Mouse (Mus musculus) lung, postnatal 0 days (tissue): ENCODE results near the gene Rnf169. TPM values are rescaled to one million over a fixed set of nuclear protein-coding genes. Genes with fewer than 3 reads are reported as not detected.

Experiments used
- ATAC-seq: fragments of 200-750 bp; cut with Nextera tagmentation; 2 replicates; pipeline ENCODE4 v1.8.0; 2017; ENCODE audit warnings: moderate library complexity
- DNase-seq: peaks from one replicate; pipeline ENCODE4 v3.0.0-alpha.2; 2016; ENCODE audit warnings: low spot score
- H3K27ac ChIP-seq: fragments of 300-500 bp; sonication (generic); 2 replicates; pipeline ENCODE4 v1.5.1; 2014; ENCODE audit warnings: antibody characterized with exemption, mild to moderate bottlenecking, low read length, mixed read lengths
- H3K27me3 ChIP-seq: fragments of 300-500 bp; sonication (generic); replicated peaks from 2 replicates; pipeline ENCODE4 v1.6.1; 2014; ENCODE audit warnings: low read length, mixed read lengths; ENCODE audit not compliant: insufficient read depth
- H3K36me3 ChIP-seq: fragments of 300-500 bp; sonication (generic); 2 replicates; pipeline ENCODE4 v1.6.1; 2014; ENCODE audit warnings: low read length, mixed read lengths; ENCODE audit not compliant: insufficient read depth
- H3K4me1 ChIP-seq: fragments of 300-500 bp; sonication (generic); 2 replicates; pipeline ENCODE4 v1.6.1; 2014; ENCODE audit warnings: antibody characterized with exemption, low read depth, low read length, mixed read lengths; ENCODE audit not compliant: insufficient read depth
- H3K4me2 ChIP-seq: fragments of 300-500 bp; sonication (generic); replicated peaks from 2 replicates; pipeline ENCODE4 v1.6.1; 2014; ENCODE audit warnings: low read depth, mild to moderate bottlenecking, low read length, moderate library complexity, mixed read lengths
- H3K4me3 ChIP-seq: fragments of 300-500 bp; sonication (generic); 2 replicates; pipeline ENCODE4 v1.5.1; 2014; ENCODE audit warnings: low read depth, low read length
- H3K9ac ChIP-seq: fragments of 300-500 bp; sonication (generic); replicated peaks from 2 replicates; pipeline ENCODE4 v1.6.1; 2014; ENCODE audit warnings: low read depth, mild to moderate bottlenecking
- H3K9me3 ChIP-seq: fragments of 300-500 bp; sonication (generic); 2 replicates; pipeline ENCODE4 v1.6.1; 2016; ENCODE audit warnings: low read length, mixed read lengths
- CTCF ChIP-seq: IDR thresholded peaks from 2 replicates; pipeline ENCODE4 v1.5.1; 2016; ENCODE audit warnings: antibody characterized with exemption, mild to moderate bottlenecking
- EP300 ChIP-seq: IDR thresholded peaks from 2 replicates; pipeline ENCODE4 v1.6.1; 2016; ENCODE audit warnings: antibody characterized with exemption, mild to moderate bottlenecking, control low read depth
- WGBS: fragments of 180-500 bp; shearing (Covaris S2); extraction: QIAGEN DNeasy Blood & Tissue Kit; methylation state at CpG from one replicate; pipeline ENCODE4 v1.1.7; 2014; 5-methylcytosine and 5-hydroxymethylcytosine counted together
- polyA plus RNA-seq: library from polyadenylated mRNA; unstranded; fragments of >200 nt; fragmentation: Nextera tagmentation; extraction: Ambion mirVana; gene quantifications from 2 replicates; pipeline ENCODE4 v1.2.1, GENCODE M21; 2015

Gene Rnf169
- polyA plus RNA-seq, 1 experiment from 2014 or later = 3.8 TPM

GRCm38 (mm10) chr7:99906346-99906745 lies 73.9 kb downstream of the Rnf169 start:
- DNase-seq = no peak
- no peak for ATAC-seq
- 79% methylated on average over 3 of the region's 3 CpGs for WGBS
- Histone ChIP-seq H3K27me3 (no peaks in the 10 kb centered on the region), H3K27ac (no peak overlapping the region), H3K36me3 (no peaks in the 10 kb centered on the region), H3K9ac (no peak overlapping the region), H3K9me3 (no peaks in the 10 kb centered on the region), H3K4me1 (no peaks in the 10 kb centered on the region), H3K4me2 (no peak overlapping the region), H3K4me3 (no peak overlapping the region)
- no peak for TF ChIP-seq CTCF
- no peak for TF ChIP-seq EP300

- no peak for ATAC-seq
- Histone ChIP-seq H3K27me3 (no peaks in the 10 kb centered on the region), H3K4me3 (no peak overlapping the region), H3K4me2 (no peak overlapping the region), H3K9ac (no peak overlapping the region), H3K27ac (no peak overlapping the region), H3K36me3 (no peaks in the 10 kb centered on the region), H3K9me3 (no peaks in the 10 kb centered on the region), H3K4me1 (no peaks in the 10 kb centered on the region)
- TF ChIP-seq CTCF = no peak
- no peak for TF ChIP-seq EP300
- DNase-seq = no peak
- WGBS = 40% methylated on average over 3 of the region's 3 CpGs
These were observed 75.7 kb downstream of the Rnf169 start for GRCm38 (mm10) chr7:99904421-99905005.

GRCm38 (mm10) chr7:99902918-99903665 lies 77.2 kb downstream of the Rnf169 start:
- Histone ChIP-seq H3K9me3 (no peaks in the 10 kb centered on the region), H3K4me3 (no peak overlapping the region), H3K27ac (no peak overlapping the region), H3K27me3 (no peaks in the 10 kb centered on the region), H3K36me3 (no peaks in the 10 kb centered on the region), H3K4me1 (no peaks in the 10 kb centered on the region), H3K4me2 (no peak overlapping the region), H3K9ac (no peak overlapping the region)
- DNase-seq = no peak
- ATAC-seq = no peak
- WGBS = 74% methylated on average over 11 of the region's 11 CpGs
- no peak for TF ChIP-seq EP300
- no peak for TF ChIP-seq CTCF

GRCm38 (mm10) chr7:99902208-99902607 lies 78.0 kb downstream of the Rnf169 start:
- DNase-seq (no peak), ATAC-seq (no peak)
- 56% methylated on average over 4 of the region's 4 CpGs for WGBS
- no peak overlapping the region for H3K4me2 ChIP-seq
- H3K4me1 ChIP-seq = no peaks in the 10 kb centered on the region
- H3K9me3 ChIP-seq = no peaks in the 10 kb centered on the region
- no peak overlapping the region for H3K27ac ChIP-seq
- no peaks in the 10 kb centered on the region for H3K27me3 ChIP-seq
- TF ChIP-seq CTCF (no peak), EP300 (no peak)
- no peak overlapping the region for H3K4me3 ChIP-seq
- H3K36me3 ChIP-seq = no peaks in the 10 kb centered on the region
- H3K9ac ChIP-seq = no peak overlapping the region

- H3K4me3 ChIP-seq = no peak overlapping the region
- H3K27me3 ChIP-seq = no peaks in the 10 kb centered on the region
- TF ChIP-seq CTCF = no peak
- TF ChIP-seq EP300 = no peak
- H3K4me1 ChIP-seq = no peaks in the 10 kb centered on the region
- H3K27ac ChIP-seq = no peak overlapping the region
- DNase-seq = no peak
- H3K9me3 ChIP-seq = no peaks in the 10 kb centered on the region
- WGBS = 79% methylated on average over 4 of the region's 4 CpGs
- H3K9ac ChIP-seq = no peak overlapping the region
- H3K4me2 ChIP-seq = no peak overlapping the region
- no peak for ATAC-seq
- no peaks in the 10 kb centered on the region for H3K36me3 ChIP-seq
These were observed 83.3 kb downstream of the Rnf169 start for GRCm38 (mm10) chr7:99896905-99897304.

- TF ChIP-seq CTCF (no peak), EP300 (no peak)
- H3K4me3 ChIP-seq = no peak overlapping the region
These were observed 85.8 kb downstream of the Rnf169 start for GRCm38 (mm10) chr7:99894478-99894877.

More at GRCm38 (mm10) chr7:99894478-99894877, 85.8 kb downstream of the Rnf169 start:
- Histone ChIP-seq H3K9ac (no peak overlapping the region), H3K36me3 (no peaks in the 10 kb centered on the region), H3K4me2 (no peak overlapping the region), H3K27ac (no peak overlapping the region), H3K9me3 (no peaks in the 10 kb centered on the region), H3K4me1 (no peaks in the 10 kb centered on the region), H3K27me3 (no peaks in the 10 kb centered on the region)
- no peak for ATAC-seq
- DNase-seq = no peak
- 81% methylated on average over 6 of the region's 6 CpGs for WGBS
